Mouse (Mus musculus) brain, embryonic 14.5 days (tissue): ENCODE data around the gene Ceacam3. TPM values are rescaled to one million over a fixed set of nuclear protein-coding genes. Genes with fewer than 3 reads are reported as not detected.
"Not testable (repeated sequence)": the region's sequence is repeated elsewhere in the genome, so short reads cannot be mapped to it uniquely, and the experiment has no call there.

Experiments
- DNase-seq: peaks from one replicate; pipeline ENCODE4 v3.0.0-alpha.2; 2011; ENCODE audit warnings: low read depth
- CTCF ChIP-seq: fragments of 200-500 bp; IDR thresholded peaks from 2 replicates; pipeline ENCODE4 v1.5.1; 2012; ENCODE audit warnings: inconsistent platforms, mild to moderate bottlenecking, moderate library complexity, borderline replicate concordance; ENCODE audit not compliant: insufficient read depth, insufficient read length; ENCODE audit errors: extremely low read depth
- POLR2A ChIP-seq: fragments of 200-500 bp; IDR thresholded peaks from 2 replicates; pipeline ENCODE4 v1.6.1; 2012; ENCODE audit warnings: mild to moderate bottlenecking, inconsistent platforms, borderline replicate concordance; ENCODE audit not compliant: poor library complexity, insufficient read depth, insufficient read length, severe bottlenecking; ENCODE audit errors: extremely low read depth
- polyA plus RNA-seq: library from polyadenylated mRNA; depleted of rRNA; stranded (reverse); fragments of >200 nt; gene quantifications from 2 replicates; pipeline ENCODE4 v1.2.3, GENCODE M21; 2012; rRNA removed

Gene Ceacam3
- 0.05 and 0.10 TPM in 2 replicates for polyA plus RNA-seq

DNA sequence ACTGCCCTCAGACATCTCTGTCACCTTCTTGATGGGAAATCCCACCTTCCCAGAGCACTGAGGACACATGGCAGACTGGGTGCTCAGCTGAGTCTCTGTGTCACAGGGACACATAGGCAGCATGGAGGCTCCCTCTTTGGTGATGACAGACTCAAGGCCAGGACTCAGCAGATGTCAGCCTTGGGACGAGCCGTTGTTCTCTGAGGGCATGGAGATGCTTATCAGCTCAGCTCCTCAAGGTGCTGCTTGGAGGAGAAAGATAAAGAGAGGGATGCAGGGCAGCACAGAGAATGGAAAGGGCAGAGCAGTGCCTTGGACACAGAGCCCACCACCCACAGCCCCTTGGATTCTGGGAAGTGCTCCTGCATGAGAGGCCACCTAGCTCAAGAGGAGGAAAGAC lies at the start of gene Ceacam3:
Gene Ceacam3 (plus strand): TSS at position 352 of the 400 bp plus-strand sequence.
- TF ChIP-seq CTCF (no peak), POLR2A (no peak)
- no peak for DNase-seq

DNA sequence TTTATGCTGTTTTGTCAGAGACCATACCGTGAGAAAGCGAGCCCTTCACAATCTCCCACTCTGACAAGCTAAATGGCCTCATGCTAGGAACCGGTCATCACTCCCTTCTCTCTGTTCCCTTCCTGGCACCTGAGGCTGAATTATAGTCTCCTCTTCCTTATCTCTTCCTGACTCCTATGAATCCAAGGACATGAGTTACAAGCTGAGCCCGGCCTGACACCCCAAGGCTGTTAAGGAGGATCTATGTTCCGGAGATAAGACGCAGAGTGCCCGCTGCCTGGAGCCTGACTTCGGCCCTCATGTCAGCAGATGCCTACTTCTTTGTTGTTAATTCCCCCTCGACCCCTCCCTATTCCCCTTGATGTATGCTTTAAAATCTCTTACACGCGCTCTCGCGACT lies 48.5 kb upstream of the Ceacam3 start:
- DNase-seq: not testable (repeated sequence)

DNA sequence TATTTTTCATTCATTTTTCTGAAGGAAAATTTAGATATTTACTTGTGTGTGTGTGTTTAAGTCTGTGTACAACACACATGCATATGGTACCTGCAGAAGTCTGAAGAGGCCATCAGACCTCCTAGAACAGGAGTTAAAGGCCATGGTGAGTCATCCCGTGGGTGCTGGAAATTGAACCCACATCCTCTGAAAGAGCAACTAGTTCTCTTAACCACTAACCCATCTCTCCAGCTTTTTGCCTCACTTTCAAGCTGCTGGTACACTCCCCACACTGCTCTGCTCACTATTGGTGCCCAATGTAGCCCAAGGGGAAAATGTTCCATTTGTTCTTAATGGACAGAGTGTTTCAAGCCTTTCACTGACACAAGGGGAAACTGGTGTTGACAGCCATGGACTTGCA lies 14.8 kb upstream of the Ceacam3 start:
- TF ChIP-seq CTCF: no peak
- TF ChIP-seq POLR2A: no peak
- DNase-seq: no peak

DNA sequence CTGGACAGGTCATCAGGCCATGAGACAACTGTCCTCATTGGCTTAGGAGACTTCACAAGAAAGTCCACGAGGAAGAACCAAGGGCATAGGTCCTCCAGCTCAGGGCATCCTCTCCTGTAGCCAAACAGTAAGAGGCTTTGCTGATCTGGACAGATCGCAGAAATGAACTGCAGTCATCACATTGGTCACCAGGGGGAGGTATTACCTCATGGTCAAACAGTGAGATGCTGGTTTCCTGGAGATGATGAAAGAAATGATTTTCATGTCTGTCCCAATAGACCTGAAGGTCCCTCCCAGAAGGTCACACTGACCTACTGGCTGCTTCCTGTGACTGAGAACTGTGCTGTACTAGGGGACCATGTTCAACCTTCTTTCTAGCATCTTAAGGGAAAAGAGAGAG lies 5.6 kb downstream of the Ceacam3 start:
- peak; percentile 0 for DNase-seq
- TF ChIP-seq POLR2A: no peak
- peak; percentile 13; the same call in 1 of the 2 replicates for TF ChIP-seq CTCF

DNA sequence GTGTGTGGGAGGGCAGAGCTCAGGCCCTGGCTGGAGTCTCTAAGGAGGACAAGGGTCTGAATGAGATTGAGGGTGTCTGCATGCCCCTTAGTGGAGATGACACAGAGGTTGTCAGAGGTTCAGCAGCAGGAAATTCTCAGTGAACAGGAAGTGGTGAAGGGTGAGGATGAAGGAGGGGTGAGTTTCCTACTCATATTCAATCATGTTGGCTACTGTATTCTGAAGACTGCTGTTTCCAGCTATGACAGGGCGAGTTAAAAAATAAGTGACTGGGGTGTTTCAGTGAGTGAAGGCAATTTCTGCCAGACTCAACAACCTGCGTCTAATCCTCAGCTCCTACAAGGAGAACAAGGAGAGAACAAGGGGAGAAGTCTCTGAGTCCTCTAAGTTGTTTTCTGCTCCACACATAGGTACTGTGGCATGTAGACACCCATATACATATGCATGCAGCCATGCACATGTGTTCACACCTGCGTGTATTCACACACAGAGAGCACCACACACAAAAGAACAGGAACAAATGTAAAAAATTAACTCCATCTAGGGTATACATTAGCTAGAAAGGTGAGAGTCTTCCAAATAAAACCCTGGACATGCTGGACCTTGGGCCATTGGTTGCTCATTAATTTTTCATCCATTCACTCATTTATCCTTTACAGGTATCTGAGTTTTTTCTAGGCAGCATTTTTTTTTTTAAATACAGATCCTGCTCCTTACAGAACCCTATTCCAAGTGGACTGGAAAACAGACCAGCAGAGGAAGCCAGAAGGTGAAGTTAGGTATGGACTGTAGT lies 7.0 kb downstream of the Ceacam3 start:
- no peak for DNase-seq
- TF ChIP-seq CTCF: no peak
- no peak for TF ChIP-seq POLR2A

DNA sequence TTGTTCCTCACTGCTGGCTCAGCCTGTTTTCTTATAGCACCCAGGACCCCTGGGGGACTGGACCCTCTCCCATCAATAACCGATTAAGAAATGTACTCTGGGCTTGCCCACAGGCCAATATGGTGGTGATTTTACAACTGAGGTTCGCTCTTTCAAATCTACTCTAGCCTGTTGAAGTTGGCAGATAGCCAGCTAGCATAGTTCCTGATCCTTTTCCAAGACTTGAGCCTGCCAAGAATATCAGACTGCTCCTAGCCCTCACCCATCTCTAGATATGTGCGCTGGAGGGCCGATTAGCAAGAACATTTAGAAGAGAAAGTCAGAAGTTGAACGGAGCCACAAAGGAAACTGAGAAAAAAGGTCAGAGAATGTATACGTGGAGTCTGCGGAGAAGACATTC lies 8.9 kb downstream of the Ceacam3 start:
- TF ChIP-seq POLR2A (no peak), CTCF (no peak)
- peak; percentile 0 for DNase-seq

DNA sequence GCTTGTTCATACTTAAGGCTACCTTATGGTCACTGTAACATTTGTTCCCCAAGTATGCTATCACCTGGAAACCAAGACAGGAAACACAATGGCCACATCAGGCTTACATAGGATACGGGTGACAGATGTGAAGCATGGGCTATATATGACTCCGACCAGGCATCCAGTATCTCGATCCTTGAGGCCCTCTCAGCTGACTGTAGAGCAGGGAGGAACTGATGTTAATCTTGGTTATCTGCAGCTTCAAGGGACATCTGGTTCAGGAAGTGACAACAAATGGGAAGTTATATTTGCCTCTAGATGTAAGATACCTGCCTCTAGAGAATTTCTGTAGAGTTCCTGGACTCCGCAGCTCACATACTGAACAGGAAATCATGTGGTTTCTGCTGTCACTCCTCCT lies 21.7 kb downstream of the Ceacam3 start:
- no peak for DNase-seq
- TF ChIP-seq POLR2A (no peak), CTCF (no peak)

DNA sequence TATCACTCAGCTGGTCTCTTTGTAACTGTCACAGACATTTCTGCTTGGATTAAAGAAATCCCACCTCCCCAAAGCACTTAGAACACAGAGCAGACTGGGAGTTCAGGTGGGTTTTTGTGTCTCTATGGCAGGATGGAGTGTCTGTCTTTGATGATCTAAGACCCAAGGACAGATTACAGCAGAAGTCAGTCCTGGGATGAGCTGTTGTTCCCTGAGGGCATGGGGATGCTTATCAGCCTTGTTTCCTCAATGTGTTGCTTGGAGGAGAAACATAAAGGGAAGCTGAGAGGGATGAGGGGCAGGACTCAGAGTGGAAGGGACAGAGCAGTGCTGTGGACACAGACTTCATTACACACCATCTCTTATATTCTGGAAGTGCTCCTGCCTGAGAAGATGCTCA lies 53.1 kb downstream of the Ceacam3 start, which contains the start of gene Psg29:
Gene Psg29 (plus strand): TSS at position 301 of the 400 bp plus-strand sequence.
- TF ChIP-seq CTCF (no peak), POLR2A (no peak)
- no peak for DNase-seq

DNA sequence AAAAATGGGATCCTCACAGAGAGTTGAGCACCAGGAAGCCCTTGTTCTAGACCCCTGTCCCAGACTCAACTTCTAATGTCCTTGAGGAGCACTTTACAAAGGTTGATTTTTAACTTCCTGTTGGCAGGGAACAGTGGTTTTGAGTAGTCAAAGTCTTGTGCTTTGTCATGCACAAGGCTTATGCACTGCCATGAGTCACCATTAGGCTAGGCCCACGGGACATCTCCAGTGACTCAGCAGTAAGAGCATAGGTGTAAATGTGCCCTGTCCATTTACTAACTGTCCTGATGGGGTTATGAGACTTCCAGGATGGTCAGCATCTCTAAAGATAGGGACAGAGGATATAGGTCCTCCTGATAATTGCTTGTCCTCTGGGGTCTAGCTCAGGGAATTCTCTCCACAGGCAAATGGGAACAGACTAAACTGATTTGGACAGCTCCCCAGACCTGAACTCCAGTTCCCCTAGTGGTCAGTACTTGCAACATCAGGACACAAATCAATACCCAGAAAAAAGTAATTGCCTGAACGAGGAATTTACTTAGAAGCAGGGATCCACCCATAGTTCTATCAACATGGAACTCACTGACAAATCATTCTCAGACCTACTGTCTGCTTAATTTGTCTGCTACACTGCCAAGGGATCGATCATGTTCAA lies 55.6 kb downstream of the Ceacam3 start:
- TF ChIP-seq POLR2A: no peak
- TF ChIP-seq CTCF: 0 out of 2 replicates have a peak, but pooled peaks have one; percentile 2
- DNase-seq: no peak

Other genes starting within 250 kb of the Ceacam3 start
- 0.47 and 0.75 TPM in 2 replicates for gene Ptgir, start 243.8 kb upstream of the Ceacam3 start, polyA plus RNA-seq
- 580 and 837 TPM in 2 replicates for gene Calm3, start 226.2 kb upstream of the Ceacam3 start, polyA plus RNA-seq
- gene Pnmal2, start 205.6 kb upstream of the Ceacam3 start, polyA plus RNA-seq: 44.9 and 96.9 TPM in 2 replicates
- 28.0 and 34.5 TPM in 2 replicates for gene Pnmal1, start 190.6 kb upstream of the Ceacam3 start, polyA plus RNA-seq
- 5.2 and 19.6 TPM in 2 replicates for gene Gm42372, start 167.2 kb upstream of the Ceacam3 start, polyA plus RNA-seq
- 6.4 and 8.6 TPM in 2 replicates for gene Ccdc8, start 157.6 kb upstream of the Ceacam3 start, polyA plus RNA-seq
- 164 and 199 TPM in 2 replicates for gene Ppp5c, start 122.4 kb upstream of the Ceacam3 start, polyA plus RNA-seq
- gene Hif3a, start 87.9 kb upstream of the Ceacam3 start, polyA plus RNA-seq: 4.1 and 6.9 TPM in 2 replicates
- gene Psg16, start 76.2 kb upstream of the Ceacam3 start, polyA plus RNA-seq: 1.6 and 2.7 TPM in 2 replicates
- 0.14 and 0.16 TPM in 2 replicates for gene Psg29, start 53.2 kb downstream of the Ceacam3 start, polyA plus RNA-seq